Mouse (Mus musculus): ENCODE measurements around the gene Cnot2.
"Not testable (repeated sequence)": the region's sequence is repeated elsewhere in the genome, so short reads cannot be mapped to it uniquely, and the experiment has no call there.

Gene Cnot2

DNA sequence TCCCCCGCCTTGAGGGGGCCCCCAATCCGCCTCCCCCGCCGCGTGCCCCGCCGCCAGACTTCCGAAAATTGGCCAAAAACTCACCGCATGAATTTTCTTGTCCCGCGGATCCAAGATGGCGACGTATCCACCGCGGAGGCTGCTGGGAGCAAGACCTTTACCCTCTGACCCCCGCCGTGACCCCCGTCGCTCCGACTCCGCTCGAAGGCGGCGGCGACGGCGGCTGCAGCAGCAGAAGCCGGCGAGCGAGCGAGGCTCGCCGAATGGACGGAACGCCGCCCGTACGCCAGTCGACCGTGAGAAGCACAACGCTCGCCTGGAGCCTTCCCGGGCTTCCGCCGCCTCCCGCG is at the start of gene Cnot2:
Gene Cnot2, minus strand, starts transcription at position 143 of the 350 bp plus-strand sequence.
- DNase-seq (ENCODE audit: low spot score): peak; percentile 93

GRCm38 (mm10) chr10:116628926-116629325 is 47.6 kb upstream of the Cnot2 start:
- no peak for DNase-seq (ENCODE audit: low spot score)

DNA sequence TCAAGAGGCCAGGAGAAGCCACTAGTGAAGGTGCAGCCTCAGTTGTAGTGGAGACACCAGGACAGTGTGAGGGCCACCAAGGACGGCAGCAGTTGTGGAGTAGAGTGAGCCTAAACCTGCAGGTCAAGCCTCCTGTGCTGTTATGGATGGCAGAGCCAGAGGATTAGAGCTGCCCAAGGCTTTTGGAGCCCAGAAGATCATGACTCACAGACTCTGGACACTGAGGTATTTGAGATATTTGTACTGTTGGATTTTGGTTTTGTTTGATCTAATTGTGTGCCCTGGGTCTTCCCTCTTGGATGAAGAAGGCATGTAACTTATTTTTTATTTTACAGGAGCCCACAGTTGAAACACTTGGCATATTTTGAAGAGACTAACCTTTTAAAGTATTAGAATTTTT is 44.7 kb upstream of the Cnot2 start:
- no peak for DNase-seq (ENCODE audit: low spot score)

- DNase-seq (ENCODE audit: low spot score): not testable (repeated sequence)
Measured at GRCm38 (mm10) chr10:116613250-116613649, 31.9 kb upstream of the Cnot2 start.

DNA sequence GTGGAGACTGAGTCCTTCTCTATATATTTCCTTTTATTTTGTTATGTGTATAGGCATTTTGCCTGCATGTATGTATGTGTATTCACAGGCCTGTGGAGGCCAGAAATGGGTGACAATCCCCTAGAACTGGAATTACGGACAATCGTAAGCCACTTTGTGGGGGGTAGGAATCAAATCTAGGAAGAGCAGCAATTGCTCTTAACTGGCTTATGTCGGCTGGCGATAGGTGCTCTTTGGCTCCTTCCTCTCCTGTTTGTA is 23.5 kb upstream of the Cnot2 start:
- DNase-seq (ENCODE audit: low spot score): no peak

DNA sequence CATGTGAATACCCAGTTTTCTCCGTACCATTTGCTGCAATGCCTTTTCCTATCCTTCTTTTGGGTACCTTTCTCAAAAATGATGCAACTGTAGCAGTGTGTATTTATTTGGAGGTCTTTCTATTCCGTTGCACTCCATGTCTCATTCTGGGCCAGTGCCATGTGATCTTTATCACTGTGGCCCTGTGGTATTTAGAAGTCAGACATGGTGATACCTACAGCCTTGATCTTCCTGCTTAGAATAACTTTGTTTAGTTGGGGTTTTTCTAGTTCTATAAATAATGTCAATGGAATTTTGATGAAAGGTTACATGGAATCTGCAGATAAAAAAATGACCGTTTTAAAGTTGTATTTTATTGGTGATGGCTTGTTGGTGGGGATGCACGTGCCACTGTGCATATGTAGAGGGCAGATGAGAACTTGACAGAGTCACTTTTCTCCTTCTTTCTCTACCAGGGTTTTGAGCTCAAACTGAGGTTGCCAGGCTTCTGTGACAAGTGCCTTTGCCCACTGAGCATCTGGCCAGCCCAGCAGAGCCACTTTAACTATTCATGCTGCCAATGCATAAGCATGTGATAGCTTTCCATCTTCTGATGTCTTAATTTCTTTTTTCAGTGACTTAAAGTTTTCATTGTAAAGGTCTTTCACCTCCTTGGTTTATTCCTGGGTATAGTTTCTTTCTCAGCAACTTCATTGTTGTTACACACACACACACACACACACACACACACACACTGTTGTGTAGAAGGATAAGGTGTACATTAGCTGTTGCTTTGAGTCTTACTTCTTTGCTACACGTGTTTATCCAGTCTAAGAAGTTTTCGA is 23.0 kb upstream of the Cnot2 start:
- no peak for DNase-seq (ENCODE audit: low spot score)

DNA sequence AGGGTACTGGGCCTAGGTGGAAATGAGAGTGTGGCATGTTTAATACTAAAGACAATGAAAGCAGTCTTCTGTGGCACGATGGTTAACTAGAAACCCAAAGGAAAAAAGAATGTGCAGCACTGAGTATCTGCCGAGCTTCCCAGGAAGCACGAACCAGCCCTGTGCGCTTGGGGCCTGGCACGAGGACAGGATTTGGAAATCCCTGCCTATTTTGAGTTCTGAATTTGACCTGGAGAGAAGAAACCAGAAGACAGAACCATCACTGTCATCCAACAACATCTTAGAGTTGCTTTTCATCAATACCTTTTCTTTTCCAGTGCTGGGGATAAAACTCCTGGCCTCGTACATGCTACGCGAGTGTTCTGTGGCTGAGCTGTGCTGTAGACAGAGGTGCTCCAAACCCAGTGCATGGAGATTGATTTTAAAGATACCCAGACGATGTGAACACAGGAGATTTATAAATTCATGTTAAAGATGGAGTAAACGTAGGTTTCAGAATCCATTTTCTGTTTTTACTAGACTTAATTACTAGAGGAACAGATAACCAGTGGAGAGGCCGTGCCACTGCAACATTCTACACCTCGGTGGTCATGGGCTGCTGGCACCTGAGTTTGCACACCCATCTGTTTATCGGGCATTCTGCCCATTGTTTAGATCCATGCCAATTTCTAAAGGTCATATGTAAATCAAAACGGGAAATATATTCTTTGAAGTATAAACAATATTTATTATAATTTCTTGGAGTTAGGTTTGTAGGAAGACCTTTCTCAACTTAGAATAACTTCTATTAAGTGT is 17.9 kb upstream of the Cnot2 start:
- no peak for DNase-seq (ENCODE audit: low spot score)

GRCm38 (mm10) chr10:116582738-116583137 is 1.4 kb upstream of the Cnot2 start:
- no peak for DNase-seq (ENCODE audit: low spot score)

- peak; percentile 57 for DNase-seq (ENCODE audit: low spot score)
Measured at GRCm38 (mm10) chr10:116581719-116582481, 589 bp upstream of the Cnot2 start.

- peak; percentile 27 for DNase-seq (ENCODE audit: low spot score)
Measured at GRCm38 (mm10) chr10:116580591-116581358, 536 bp downstream of the Cnot2 start.

DNA sequence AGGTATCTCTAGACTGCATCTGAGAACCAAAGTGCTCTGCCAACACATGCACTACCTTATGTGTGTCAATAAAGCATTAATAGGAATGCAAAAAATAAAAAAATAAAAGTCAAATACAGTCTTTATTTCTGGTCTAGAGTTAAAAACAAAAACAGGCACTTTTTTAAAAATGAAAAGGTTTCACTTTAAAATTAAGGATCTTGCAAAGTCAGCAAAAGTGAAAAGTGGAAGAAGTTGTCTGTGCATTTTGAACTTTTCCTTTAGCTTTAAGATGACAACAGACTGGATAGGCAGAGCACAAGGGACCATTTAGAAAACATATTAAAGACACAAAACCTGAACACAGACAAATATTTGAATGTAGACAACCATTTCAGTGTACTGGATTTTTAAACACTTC is 1.8 kb downstream of the Cnot2 start:
- no peak for DNase-seq (ENCODE audit: low spot score)

- no peak for DNase-seq (ENCODE audit: low spot score)
Measured at GRCm38 (mm10) chr10:116578375-116578774, 2.9 kb downstream of the Cnot2 start.

DNA sequence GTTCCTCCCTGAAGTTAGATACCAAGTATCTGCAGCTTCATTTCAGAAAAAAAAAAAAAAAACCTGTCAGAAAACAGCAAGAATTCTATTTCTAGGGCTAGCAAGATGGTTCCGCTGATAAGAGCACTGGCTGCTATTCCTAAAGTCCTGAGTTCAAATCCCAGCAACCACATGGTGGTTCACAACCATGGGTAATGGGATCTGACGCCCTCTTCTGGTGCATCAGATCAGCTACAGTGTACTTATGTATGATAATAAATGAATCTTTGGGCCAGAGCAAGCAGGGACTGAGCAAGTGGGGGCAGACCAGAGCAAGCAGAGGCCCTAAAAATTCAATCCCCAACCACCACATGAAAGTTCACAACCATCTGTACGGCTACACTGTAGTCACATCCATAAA is 4.1 kb downstream of the Cnot2 start:
- no peak for DNase-seq (ENCODE audit: low spot score)

- DNase-seq (ENCODE audit: low spot score): not testable (repeated sequence)
Measured at GRCm38 (mm10) chr10:116576071-116576470, 5.2 kb downstream of the Cnot2 start.

GRCm38 (mm10) chr10:116570526-116570925 is 10.8 kb downstream of the Cnot2 start:
- no peak for DNase-seq (ENCODE audit: low spot score)

DNA sequence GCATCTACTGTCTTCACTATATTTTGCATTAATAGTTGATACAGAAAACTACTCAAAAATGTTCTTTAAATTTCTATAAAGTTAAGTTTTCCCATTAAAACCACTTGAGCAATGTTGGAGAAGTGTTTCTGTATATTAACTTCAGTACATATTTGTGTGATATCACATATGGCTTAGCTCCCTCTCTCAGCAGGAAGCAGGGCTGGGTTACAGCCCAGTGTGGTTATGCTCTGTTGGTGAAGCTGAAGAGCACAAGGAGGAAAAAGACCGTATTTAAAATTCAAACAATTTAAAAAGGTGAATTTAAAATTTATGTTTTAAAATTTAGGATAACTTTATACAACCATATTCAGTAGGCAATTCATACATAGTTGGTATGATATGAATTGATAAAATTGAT is 12.8 kb downstream of the Cnot2 start:
- DNase-seq (ENCODE audit: low spot score): no peak

DNA sequence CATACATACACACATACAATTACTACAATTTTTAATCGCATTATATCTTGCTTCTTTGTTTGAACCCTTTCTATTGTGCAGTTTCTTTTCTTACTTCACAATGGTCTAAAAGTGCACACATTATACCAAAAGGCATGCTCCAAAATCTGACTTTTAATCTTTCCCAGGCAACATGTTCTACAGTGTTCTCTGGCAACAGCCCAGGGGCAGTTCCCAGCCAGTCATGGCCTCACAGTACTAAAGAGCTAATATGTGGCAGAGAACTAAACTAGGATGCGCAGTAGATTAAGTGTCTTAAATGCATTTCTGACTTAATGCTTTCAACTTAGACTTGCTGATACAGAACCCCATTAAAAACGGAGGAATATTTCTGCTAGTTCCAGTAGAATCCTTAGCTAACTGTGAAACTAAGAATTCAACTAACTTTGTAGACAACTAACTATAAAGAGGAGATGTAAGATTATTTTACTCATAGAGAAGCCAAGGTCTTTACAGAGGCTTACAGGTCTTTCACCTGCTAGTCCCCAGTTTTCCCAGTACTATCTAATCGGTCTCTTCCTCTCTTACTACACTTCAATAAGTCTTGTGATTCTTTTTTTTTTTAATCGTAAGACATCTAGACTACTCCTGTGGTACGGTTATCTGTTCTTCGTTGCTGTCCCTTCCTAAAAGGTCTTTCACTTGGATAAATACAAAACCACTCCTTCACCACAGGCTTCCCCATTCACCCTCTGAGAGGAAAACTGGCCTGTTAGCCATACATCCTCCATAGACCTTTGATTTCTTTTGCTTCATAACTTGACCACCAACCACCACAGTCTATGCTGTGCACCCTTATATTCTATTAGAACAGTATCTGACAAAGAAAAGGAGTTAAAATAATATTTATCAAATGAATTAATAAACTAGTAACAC is 13.6 kb downstream of the Cnot2 start:
- DNase-seq (ENCODE audit: low spot score): peak; percentile 24

DNA sequence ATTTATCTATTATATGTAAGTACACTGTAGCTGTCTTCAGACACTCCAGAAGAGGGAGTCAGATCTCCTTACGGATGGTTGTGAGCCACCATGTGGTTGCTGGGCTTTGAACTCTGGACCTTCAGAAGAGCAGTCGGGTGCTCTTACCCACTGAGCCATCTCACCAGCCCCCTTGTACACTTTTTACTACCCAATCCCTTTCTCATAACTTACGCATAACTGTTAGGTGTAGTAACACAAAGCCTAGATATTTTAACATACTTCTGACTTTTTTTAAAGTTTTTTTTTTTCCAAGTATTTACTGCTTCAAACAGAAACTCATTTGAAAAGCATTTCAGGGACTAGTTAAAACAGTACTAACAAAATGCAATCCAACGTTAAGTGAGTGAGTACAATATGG is 14.8 kb downstream of the Cnot2 start:
- DNase-seq (ENCODE audit: low spot score): not testable (repeated sequence)

DNA sequence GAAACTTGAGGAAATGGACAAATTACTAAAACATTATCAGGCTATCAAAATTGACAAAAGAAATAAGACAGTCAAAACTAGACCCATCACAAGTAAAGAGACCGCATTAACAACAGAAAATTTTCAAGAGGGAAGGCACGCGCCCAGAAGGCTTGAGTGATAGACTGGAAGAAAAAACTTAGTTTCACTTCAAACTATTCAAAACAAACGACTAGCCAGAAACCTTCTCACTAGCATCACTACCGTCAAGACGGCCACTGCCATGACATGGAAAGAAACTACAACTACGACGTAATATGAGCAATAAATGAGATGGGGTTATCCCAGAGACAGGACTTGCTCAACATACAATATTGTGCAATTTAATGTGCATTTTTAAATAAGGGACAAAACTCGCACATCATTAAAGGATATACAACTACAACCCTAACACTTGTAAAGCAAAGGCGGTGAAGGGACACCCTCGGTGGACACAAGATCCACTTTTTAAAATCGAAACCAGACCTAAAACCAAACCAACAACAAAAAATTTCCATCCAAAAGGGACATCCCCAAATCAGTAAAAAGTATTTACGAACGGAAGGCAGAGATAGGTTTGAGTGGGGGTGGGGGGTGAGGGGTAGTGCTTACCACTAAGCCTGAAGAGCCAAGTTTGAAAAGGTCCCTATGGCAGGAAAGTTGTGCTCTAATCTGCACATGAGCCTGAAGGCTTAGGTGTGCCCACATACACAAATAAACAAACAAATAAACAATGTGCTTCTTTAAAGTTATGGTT is 16.3 kb downstream of the Cnot2 start:
- DNase-seq (ENCODE audit: low spot score): no peak
